In genomic region chr12:117115254-117115865, GRCm38 (mm10) we compare ENCODE assay signal across 21 mouse cellular contexts.
DNase-seq lines count a peak whose midpoint lies in the region; ATAC-seq and TF ChIP-seq lines count a peak whose summit lies in the region.
"Had no signal": no experiment of that assay in that cellular context is flagged by ENCODE, and none has a peak within 500 bp of the region (broad histone marks: within the 10 kb centered on the region; RNA-seq: fewer than 3 reads in every experiment).

No protein-coding gene starts in this region.

- H3K4me1 ChIP-seq in embryonic facial prominence, embryonic 12.5 days = no peaks in the 10 kb centered on the region
- H3K4me1 ChIP-seq in embryonic facial prominence, embryonic 10.5 days = peaks cover 3% of the 10 kb centered on the region; the same call in 1 of the 2 replicates
- no peaks in the 10 kb centered on the region for H3K4me1 ChIP-seq in hindbrain, embryonic 11.5 days (replicated peaks; ENCODE audit: control insufficient read depth, insufficient read depth, low read length)
- peaks cover 9% of the 10 kb centered on the region; the same call in 1 of the 2 replicates for H3K4me1 ChIP-seq in midbrain, embryonic 12.5 days
- peaks cover 10% of the 10 kb centered on the region for H3K4me1 ChIP-seq in neural tube, embryonic 15.5 days
- H3K4me1 ChIP-seq in liver, postnatal 0 days (ENCODE audit: insufficient read depth) = no peaks in the 10 kb centered on the region
- H3K4me1 ChIP-seq in kidney, embryonic 16.5 days (ENCODE audit: insufficient read depth, low read length) = no peaks in the 10 kb centered on the region
- H3K4me1 ChIP-seq in intestine, embryonic 16.5 days (ENCODE audit: control insufficient read depth, insufficient read depth, low read length) = no peaks in the 10 kb centered on the region
- H3K4me1 ChIP-seq: intestine, embryonic 15.5 days; limb, embryonic 13.5 days had no signal

- H3K9ac ChIP-seq in embryonic facial prominence, embryonic 12.5 days = no peak overlapping the region
- no peak overlapping the region for H3K9ac ChIP-seq in hindbrain, embryonic 11.5 days (ENCODE audit: low read depth, low read length)
- no peak overlapping the region for H3K9ac ChIP-seq in midbrain, embryonic 12.5 days (replicated peaks)
- H3K9ac ChIP-seq in neural tube, embryonic 15.5 days (replicated peaks) = no peak overlapping the region
- H3K9ac ChIP-seq in liver, postnatal 0 days (replicated peaks) = no peak overlapping the region
- no peak overlapping the region for H3K9ac ChIP-seq in kidney, embryonic 16.5 days (replicated peaks; ENCODE audit: low read length)
- H3K9ac ChIP-seq in intestine, embryonic 16.5 days (ENCODE audit: low read depth, low read length) = no peak overlapping the region
- H3K9ac ChIP-seq: heart, embryonic 12.5 days; intestine, embryonic 15.5 days; limb, embryonic 13.5 days; liver, embryonic 14.5 days had no signal

- no peak overlapping the region for H3K4me2 ChIP-seq in embryonic facial prominence, embryonic 12.5 days (replicated peaks)
- H3K4me2 ChIP-seq in hindbrain, embryonic 11.5 days (replicated peaks; ENCODE audit: low read depth, low read length) = no peak overlapping the region
- H3K4me2 ChIP-seq in midbrain, embryonic 12.5 days (replicated peaks) = no peak overlapping the region
- no peak overlapping the region for H3K4me2 ChIP-seq in neural tube, embryonic 15.5 days
- H3K4me2 ChIP-seq in liver, postnatal 0 days (ENCODE audit: low read depth, low read length) = no peak overlapping the region
- H3K4me2 ChIP-seq in kidney, embryonic 16.5 days (replicated peaks; ENCODE audit: low read depth, low read length) = no peak overlapping the region
- no peak overlapping the region for H3K4me2 ChIP-seq in intestine, embryonic 16.5 days (ENCODE audit: low read depth, low read length)
- H3K4me2 ChIP-seq: heart, embryonic 12.5 days; intestine, embryonic 15.5 days; limb, embryonic 13.5 days had no signal

- 0 out of 2 replicates have a peak, but pooled peaks have one; percentile 35 for ATAC-seq in embryonic facial prominence, embryonic 12.5 days (ENCODE audit: insufficient number of reproducible peaks, insufficient read depth, low FRiP score, low TSS enrichment)
- peak; percentile 73 for ATAC-seq in hindbrain, embryonic 11.5 days (ENCODE audit: low FRiP score)
- peak; percentile 49; the same call in 1 of the 2 replicates for ATAC-seq in midbrain, embryonic 12.5 days (ENCODE audit: low FRiP score, low read depth)
- peak; percentile 32; the same call in 1 of the 2 replicates for ATAC-seq in neural tube, embryonic 15.5 days (ENCODE audit: low FRiP score)
- no peak for ATAC-seq in liver, postnatal 0 days
- no peak for ATAC-seq in kidney, embryonic 16.5 days (ENCODE audit: low FRiP score, low TSS enrichment)
- ATAC-seq in intestine, embryonic 16.5 days = no peak
- ATAC-seq: CD4-positive, CD25-positive, alpha-beta regulatory T cell, adult 4 months; intestine, embryonic 15.5 days had no signal

- no peak for TF ChIP-seq CTCF in liver, postnatal 0 days (IDR thresholded peaks at IDR 0.05; ENCODE audit: low read depth)

- WGBS in embryonic facial prominence, embryonic 12.5 days = 60% methylated on average over 10 of the region's 10 CpGs
- WGBS in embryonic facial prominence, embryonic 10.5 days = 64% methylated on average over 10 of the region's 10 CpGs
- WGBS in hindbrain, embryonic 11.5 days = 59% methylated on average over 10 of the region's 10 CpGs
- 47% methylated on average over 10 of the region's 10 CpGs for WGBS in midbrain, embryonic 12.5 days
- 46% methylated on average over 10 of the region's 10 CpGs for WGBS in neural tube, embryonic 15.5 days
- WGBS in liver, postnatal 0 days (ENCODE audit: insufficient replicate concordance) = 64% methylated on average over 10 of the region's 10 CpGs
- 65% methylated on average over 10 of the region's 10 CpGs for WGBS in kidney, embryonic 16.5 days
- 69% methylated on average over 10 of the region's 10 CpGs for WGBS in intestine, embryonic 16.5 days

- no peaks in the 10 kb centered on the region for H3K27me3 ChIP-seq in embryonic facial prominence, embryonic 12.5 days
- H3K27me3 ChIP-seq in embryonic facial prominence, embryonic 10.5 days (replicated peaks; ENCODE audit: low read depth, poor library complexity, severe bottlenecking) = 0 out of 2 replicates have a peak, but pooled peaks cover 6% of the 10 kb centered on the region
- peaks cover 10% of the 10 kb centered on the region; the same call in 1 of the 2 replicates for H3K27me3 ChIP-seq in hindbrain, embryonic 11.5 days (ENCODE audit: control insufficient read depth, insufficient read depth, low read length)
- 0 out of 2 replicates have a peak, but pooled peaks cover 3% of the 10 kb centered on the region for H3K27me3 ChIP-seq in midbrain, embryonic 12.5 days
- H3K27me3 ChIP-seq in neural tube, embryonic 15.5 days (replicated peaks) = peaks cover 37% of the 10 kb centered on the region
- H3K27me3 ChIP-seq in liver, postnatal 0 days (ENCODE audit: insufficient read depth, low read length) = no peaks in the 10 kb centered on the region
- H3K27me3 ChIP-seq in kidney, embryonic 16.5 days (ENCODE audit: insufficient read depth, low read length) = no peaks in the 10 kb centered on the region
- H3K27me3 ChIP-seq in intestine, embryonic 16.5 days (replicated peaks; ENCODE audit: control insufficient read depth, insufficient read depth, low read length) = no peaks in the 10 kb centered on the region
- H3K27me3 ChIP-seq: heart, embryonic 12.5 days; intestine, embryonic 15.5 days; limb, embryonic 13.5 days had no signal

- no peak overlapping the region for H3K27ac ChIP-seq in embryonic facial prominence, embryonic 12.5 days
- no peak overlapping the region for H3K27ac ChIP-seq in embryonic facial prominence, embryonic 10.5 days (replicated peaks)
- no peak overlapping the region for H3K27ac ChIP-seq in hindbrain, embryonic 11.5 days (ENCODE audit: low read depth, low read length)
- peak overlapping the region; percentile 16; the same call in 1 of the 2 replicates for H3K27ac ChIP-seq in midbrain, embryonic 12.5 days (replicated peaks)
- H3K27ac ChIP-seq in neural tube, embryonic 15.5 days (replicated peaks) = no peak overlapping the region
- no peak overlapping the region for H3K27ac ChIP-seq in liver, postnatal 0 days (ENCODE audit: low read depth)
- H3K27ac ChIP-seq in kidney, embryonic 16.5 days (ENCODE audit: low read length) = no peak overlapping the region
- no peak overlapping the region for H3K27ac ChIP-seq in intestine, embryonic 16.5 days (ENCODE audit: low read length)
- H3K27ac ChIP-seq: intestine, embryonic 15.5 days; kidney, postnatal 0 days; left cerebral cortex, adult 2 months; limb, embryonic 13.5 days; liver, embryonic 14.5 days had no signal

- H3K9me3 ChIP-seq in embryonic facial prominence, embryonic 12.5 days = no peaks in the 10 kb centered on the region
- no peaks in the 10 kb centered on the region for H3K9me3 ChIP-seq in embryonic facial prominence, embryonic 10.5 days
- no peaks in the 10 kb centered on the region for H3K9me3 ChIP-seq in hindbrain, embryonic 11.5 days (ENCODE audit: control insufficient read depth, low read length)
- no peaks in the 10 kb centered on the region for H3K9me3 ChIP-seq in midbrain, embryonic 12.5 days
- no peaks in the 10 kb centered on the region for H3K9me3 ChIP-seq in neural tube, embryonic 15.5 days (replicated peaks)
- H3K9me3 ChIP-seq in liver, postnatal 0 days (ENCODE audit: low read length) = no peaks in the 10 kb centered on the region
- no peaks in the 10 kb centered on the region for H3K9me3 ChIP-seq in kidney, embryonic 16.5 days (ENCODE audit: low read length)
- H3K9me3 ChIP-seq in intestine, embryonic 16.5 days (ENCODE audit: control insufficient read depth, low read length) = no peaks in the 10 kb centered on the region
- H3K9me3 ChIP-seq: heart, embryonic 12.5 days; intestine, embryonic 15.5 days; limb, embryonic 13.5 days had no signal

- DNase-seq in embryonic facial prominence, embryonic 10.5 days (ENCODE audit: low spot score) = no peak
- DNase-seq in hindbrain, embryonic 11.5 days (ENCODE audit: low spot score) = peak; percentile 9
- DNase-seq in liver, postnatal 0 days = no peak
- DNase-seq: cerebellum, postnatal 14 days; lung, postnatal 10 days; right cerebral cortex, postnatal 25 days; thymus, postnatal 25 days had no signal

- no peak overlapping the region for H3K4me3 ChIP-seq in embryonic facial prominence, embryonic 12.5 days
- H3K4me3 ChIP-seq in embryonic facial prominence, embryonic 10.5 days = no peak overlapping the region
- no peak overlapping the region for H3K4me3 ChIP-seq in hindbrain, embryonic 11.5 days (ENCODE audit: low read depth, low read length)
- no peak overlapping the region for H3K4me3 ChIP-seq in midbrain, embryonic 12.5 days
- no peak overlapping the region for H3K4me3 ChIP-seq in neural tube, embryonic 15.5 days (replicated peaks)
- H3K4me3 ChIP-seq in liver, postnatal 0 days (ENCODE audit: low read depth, low read length) = no peak overlapping the region
- no peak overlapping the region for H3K4me3 ChIP-seq in kidney, embryonic 16.5 days (ENCODE audit: low read length)
- no peak overlapping the region for H3K4me3 ChIP-seq in intestine, embryonic 16.5 days (ENCODE audit: low read length)
- H3K4me3 ChIP-seq: erythroblast, embryonic 14.5 days; heart, embryonic 12.5 days; intestine, embryonic 15.5 days; left cerebral cortex, adult 2 months; limb, embryonic 13.5 days had no signal

- H3K36me3 ChIP-seq in embryonic facial prominence, embryonic 12.5 days = no peaks in the 10 kb centered on the region
- no peaks in the 10 kb centered on the region for H3K36me3 ChIP-seq in embryonic facial prominence, embryonic 10.5 days (replicated peaks)
- no peaks in the 10 kb centered on the region for H3K36me3 ChIP-seq in hindbrain, embryonic 11.5 days (ENCODE audit: control insufficient read depth, insufficient read depth, low read length)
- H3K36me3 ChIP-seq in midbrain, embryonic 12.5 days = no peaks in the 10 kb centered on the region
- no peaks in the 10 kb centered on the region for H3K36me3 ChIP-seq in neural tube, embryonic 15.5 days
- no peaks in the 10 kb centered on the region for H3K36me3 ChIP-seq in liver, postnatal 0 days (replicated peaks; ENCODE audit: insufficient read depth, low read length)
- H3K36me3 ChIP-seq in kidney, embryonic 16.5 days (ENCODE audit: insufficient read depth, low read length) = no peaks in the 10 kb centered on the region
- no peaks in the 10 kb centered on the region for H3K36me3 ChIP-seq in intestine, embryonic 16.5 days (ENCODE audit: control insufficient read depth, insufficient read depth, low read length)
- H3K36me3 ChIP-seq: G1E; heart, embryonic 12.5 days; intestine, embryonic 15.5 days; limb, embryonic 13.5 days had no signal

- no peak for TF ChIP-seq EP300 in liver, postnatal 0 days (IDR thresholded peaks at IDR 0.05; ENCODE audit: low read depth)

Comparison
In these comparisons a context has a peak if more than half of its experiments do, and no peak if none do; other contexts are left out.
1. ATAC-seq: peak in embryonic facial prominence, embryonic 12.5 days (single experiment), hindbrain, embryonic 11.5 days (single experiment), midbrain, embryonic 12.5 days (single experiment) and neural tube, embryonic 15.5 days (single experiment); none in liver, postnatal 0 days (single experiment), kidney, embryonic 16.5 days (single experiment) and intestine, embryonic 16.5 days (single experiment).